Mouse (Mus musculus): ENCODE measurements at regions not wholly inside any gene's neighbourhood (a gene's known extent, or its start where the extent isn't known, plus 50 kb on each side); places are given as distances from the start of the nearest gene placed in this dataset.

DNA sequence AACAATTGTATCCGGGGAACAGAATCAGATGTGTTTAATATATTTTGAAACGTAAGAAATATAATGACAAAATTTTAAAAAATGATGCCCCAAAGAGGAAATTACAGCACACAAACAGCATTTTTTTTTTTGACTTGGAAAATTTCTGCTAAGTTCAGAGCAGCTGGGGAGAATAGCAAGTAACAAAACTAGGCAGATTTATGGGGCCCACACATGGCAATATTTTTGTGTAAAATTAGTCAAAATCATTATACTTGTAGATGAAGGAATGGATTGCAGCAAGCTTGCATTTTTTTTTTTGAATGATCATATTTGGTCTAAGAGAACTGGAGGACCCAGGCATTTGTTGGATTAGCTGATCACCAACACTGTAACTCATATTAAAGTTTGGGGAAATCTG lies 189.4 kb downstream of the Map2k6 start:
- DNase-seq: no peak

- DNase-seq: no peak
Observed at GRCm38 (mm10) chr11:110595266-110595862, 196.4 kb downstream of the Map2k6 start.

DNA sequence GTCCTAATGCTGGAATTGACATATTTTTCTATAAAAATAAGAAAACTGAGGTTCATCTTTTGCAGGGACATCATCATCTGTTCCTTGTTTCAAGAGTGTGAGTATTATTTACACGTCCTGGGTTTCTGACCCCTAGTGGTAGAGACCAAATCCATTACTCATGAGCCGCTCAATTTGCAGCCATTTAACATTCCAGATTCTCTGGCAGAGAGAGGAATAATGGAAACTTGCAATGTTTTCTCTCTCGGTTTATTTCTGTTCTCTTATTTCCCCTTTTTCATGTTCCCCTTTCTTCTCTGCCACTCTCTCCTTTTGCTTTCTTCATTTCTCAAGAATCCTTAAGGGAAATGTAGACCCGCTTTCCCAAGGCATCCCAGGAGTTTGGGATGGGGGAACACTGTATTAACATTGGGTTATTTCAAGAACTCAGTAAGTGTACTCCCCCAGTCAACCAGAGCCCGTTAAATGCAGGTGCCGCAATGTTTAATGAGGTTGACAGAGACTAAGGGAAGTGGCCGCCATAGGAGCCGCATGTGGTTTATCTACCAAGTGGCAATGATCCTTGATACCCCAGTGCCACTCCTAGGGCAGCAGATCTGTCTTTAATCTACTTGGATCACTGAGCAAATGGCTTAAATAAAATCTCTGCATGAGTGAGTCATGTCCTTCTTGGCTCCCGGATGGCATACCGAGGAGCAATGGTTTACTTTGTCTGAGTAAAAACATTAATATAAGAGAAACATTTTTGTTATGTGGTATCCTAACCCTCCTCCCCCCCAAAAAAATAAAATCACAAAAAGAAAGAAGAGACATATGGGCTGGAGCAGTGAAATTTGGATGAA lies 206.3 kb downstream of the Map2k6 start:
- no peak for DNase-seq

DNA sequence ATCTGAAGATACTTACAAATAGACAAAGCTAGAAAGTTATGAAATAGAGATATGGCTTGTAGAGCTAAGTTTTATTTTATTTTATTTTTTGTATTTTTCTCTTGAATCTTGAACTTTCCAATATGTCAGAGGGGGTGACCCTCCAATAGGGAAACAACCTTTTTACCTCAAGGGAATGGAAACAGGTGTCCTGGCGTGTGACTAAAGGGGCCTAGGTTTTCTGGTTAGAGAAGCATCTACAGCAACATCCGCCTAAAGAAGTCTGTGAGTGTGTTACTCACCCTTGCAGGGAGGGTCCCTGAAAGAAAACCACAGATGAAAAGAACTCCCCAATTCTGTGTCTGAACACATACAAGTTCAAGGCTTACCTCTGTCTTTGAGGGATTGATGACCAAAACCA lies 210.4 kb downstream of the Map2k6 start:
- no peak for DNase-seq

DNA sequence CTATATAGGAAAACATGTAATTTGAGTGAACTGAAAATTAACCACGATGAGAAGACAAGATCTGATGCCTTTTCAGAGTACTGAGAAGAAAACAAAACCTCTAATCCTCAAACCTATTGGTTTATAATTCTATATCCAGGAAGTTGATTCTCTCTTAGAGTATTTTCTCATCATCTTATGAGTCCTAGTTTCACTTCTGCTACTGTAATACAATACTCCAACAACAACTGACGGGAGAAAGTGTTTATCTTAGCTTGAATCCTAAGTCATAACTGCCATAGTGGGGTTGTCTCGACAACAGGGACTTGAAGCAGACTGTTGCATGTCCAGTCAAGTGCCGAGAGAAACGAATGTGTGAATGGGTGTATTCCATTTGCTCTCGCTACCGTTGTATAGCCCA lies 211.9 kb downstream of the Map2k6 start:
- no peak for DNase-seq

DNA sequence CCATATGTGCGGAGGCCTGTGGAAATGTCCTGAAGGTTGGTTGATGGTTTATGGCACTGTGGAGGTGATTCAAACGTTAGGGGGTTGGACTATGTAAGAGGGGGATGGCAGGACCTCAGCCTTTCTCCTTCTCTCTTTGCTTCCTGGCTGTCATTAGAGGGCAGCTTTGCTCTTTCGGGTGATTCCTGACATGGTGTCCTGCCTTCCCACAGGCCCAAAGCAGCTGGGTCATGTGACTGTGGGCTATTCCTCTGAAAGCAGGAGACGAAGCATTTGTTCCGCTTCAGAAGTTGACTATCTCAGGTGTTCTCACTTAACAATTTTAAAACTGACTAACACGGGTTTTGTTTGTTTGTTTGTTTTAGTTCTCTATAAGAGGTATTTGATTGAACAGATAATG lies 233.1 kb downstream of the Map2k6 start:
- DNase-seq: peak; percentile 32 to 34

- DNase-seq: no peak
Observed at GRCm38 (mm10) chr11:110633351-110633750, 234.4 kb downstream of the Map2k6 start.

DNA sequence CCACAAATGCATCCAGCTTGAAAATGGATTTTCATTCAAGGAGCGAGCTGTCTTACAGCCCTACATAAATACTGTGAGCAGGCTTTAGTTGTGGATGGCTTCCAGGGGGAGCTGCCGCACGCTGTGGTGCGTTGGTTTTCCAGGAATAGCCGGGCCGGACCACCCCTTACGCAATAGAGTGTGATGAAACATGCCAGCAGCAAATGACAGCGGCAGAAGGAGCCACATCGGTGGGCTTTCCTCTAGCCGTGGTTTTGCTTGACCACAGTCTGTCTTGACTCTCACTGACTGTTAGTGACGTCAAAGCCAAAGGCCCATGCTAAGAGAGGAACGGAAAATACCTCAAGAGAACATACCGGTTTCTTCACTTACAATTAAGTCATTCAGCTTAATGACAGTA lies 243.6 kb downstream of the Map2k6 start:
- DNase-seq: no peak

- no peak for DNase-seq
Observed at GRCm38 (mm10) chr11:110649575-110650210, 250.8 kb downstream of the Map2k6 start.

DNA sequence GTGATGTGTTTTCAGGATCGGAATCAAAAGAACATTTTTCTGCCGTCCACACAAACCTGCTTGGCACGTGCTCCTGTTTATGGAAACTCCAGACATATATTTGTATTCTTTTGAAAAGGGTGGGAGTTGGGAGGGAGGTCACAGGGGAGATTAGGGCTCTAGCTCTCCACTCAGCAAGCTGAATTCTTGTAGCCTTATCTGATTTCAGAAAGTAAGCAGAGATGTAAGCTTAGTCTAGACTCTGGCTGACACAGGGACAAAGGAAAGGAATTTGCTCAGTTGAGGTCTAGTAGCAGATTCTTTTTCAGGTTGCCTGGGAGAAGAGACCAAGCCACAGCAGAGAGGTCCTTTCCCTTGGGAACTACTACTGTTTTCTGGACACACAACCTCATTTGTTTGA lies 253.1 kb downstream of the Map2k6 start:
- DNase-seq: no peak

- no peak for DNase-seq
Observed at GRCm38 (mm10) chr11:110656524-110657156, 257.7 kb downstream of the Map2k6 start.

DNA sequence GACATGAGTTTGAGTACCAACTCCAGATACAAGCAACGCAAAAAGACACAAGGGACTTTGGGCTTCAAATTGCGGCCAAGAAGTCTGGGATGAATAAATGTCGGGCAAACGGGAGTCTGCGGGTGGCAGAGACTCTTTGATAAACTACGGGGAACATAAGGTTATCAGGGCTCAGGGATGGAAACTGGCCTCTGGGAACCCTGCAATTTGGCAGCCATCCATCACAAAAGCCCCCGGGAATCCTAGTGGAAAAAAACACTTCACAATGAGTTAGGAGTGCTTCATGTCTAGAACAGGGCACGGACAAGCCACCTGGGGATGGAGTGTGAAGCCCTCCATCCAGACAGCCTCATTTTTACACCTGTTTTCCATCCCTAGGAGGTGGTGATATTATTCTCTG lies 258.9 kb downstream of the Map2k6 start:
- no peak for DNase-seq

GRCm38 (mm10) chr11:110670626-110671508 lies 271.9 kb downstream of the Map2k6 start:
- peak; percentile 58 to 60 for DNase-seq

DNA sequence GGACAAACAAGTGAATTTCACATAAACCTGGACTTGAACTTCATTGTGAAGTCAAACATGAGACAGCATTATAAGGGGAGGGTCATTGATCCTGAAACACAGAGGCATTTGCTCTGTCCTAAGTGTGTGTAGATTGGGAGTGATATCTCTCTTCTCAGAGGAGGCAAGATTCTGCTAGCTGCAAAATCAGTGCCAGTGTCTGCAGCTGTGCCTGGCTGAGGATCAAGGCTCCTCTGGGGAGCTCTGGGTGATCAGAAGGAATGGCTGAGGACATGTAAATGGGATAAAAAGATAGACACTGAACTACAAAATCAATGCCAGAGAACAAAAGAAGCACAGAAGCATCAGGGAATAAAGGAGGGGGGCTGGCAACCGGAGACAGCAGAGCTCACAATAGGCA lies 274.0 kb downstream of the Map2k6 start:
- DNase-seq: no peak

- DNase-seq: no peak
Observed at GRCm38 (mm10) chr11:110692824-110693223, 275.0 kb upstream of the Kcnj16 start.

DNA sequence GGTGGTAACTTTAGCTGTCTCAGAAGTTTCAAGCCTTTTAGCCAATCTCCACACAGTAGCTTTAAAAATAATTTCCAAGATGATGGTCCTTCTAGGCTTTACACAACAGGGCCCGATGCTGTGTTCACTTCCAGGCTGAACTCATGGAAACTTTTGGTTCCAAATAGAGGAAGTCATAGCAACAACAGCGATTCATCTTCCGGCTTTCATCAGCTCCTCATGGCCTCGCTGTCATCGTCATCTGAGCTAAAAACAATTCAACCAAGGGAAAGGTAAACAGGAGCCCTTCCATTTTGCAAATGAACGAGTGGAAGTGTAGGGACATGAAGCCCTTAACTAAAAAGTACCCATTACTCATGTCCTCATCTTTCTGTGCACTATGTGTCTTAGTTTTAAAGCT lies 270.8 kb upstream of the Kcnj16 start:
- DNase-seq: no peak

DNA sequence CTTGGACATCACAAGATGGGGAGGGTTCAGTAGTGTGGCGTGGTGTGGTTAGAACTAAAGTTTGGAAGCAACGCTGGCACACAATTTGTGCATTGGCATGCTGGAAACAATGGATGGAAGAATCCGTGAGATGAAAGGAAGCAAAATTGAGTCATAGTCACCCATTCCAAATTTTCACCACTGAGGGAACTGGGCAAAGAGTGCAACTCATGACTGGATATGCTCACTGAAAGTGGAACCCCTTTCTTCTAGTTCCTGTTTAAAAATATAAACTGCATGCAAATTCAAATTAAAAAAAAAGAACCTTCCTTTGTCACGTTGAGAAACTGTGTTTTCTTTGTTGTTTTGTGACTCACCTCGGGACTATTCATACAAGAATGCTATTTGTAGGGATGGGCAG lies 269.5 kb upstream of the Kcnj16 start:
- no peak for DNase-seq

DNA sequence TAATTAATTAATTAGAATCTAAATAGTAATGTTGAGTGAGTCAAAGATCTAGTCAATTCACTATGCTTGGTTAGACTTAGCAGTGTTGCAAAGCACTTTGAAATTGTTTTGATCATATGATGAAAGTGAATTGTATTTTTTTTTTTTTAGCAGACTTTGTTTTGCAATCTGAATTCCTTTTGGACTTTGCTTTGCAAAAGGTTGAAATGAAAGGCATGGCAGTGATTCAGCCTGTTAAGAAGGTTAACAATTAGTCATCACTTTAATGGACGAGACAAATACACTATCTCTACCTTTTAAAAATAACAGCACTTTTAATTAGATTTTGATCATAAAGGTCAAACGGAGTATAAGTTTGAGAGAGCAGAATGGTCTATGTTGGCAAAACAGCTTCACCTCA lies 266.9 kb upstream of the Kcnj16 start:
- peak in 1 of 2 experiments; percentile 22 for DNase-seq

DNA sequence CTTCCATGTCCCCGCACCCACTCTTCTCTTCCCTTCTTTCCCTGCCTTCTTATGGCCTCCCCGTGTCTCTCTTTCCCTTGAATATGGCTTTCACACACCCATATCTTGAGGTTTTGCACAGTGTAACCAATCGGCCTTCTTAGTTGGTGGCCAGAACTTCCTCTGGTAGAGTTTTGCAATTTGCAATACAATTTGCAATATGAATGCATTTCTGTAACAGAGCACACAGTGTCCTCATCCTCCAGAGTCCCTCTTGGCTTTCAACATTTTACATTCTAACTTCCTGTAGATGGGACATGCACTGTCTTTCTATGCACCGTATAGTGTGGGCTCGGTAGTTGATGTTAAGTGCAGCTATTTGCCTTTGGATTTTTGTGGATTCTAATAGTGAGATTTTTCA lies 265.7 kb upstream of the Kcnj16 start:
- no peak for DNase-seq

- no peak for DNase-seq
Observed at GRCm38 (mm10) chr11:110703511-110703910, 264.3 kb upstream of the Kcnj16 start.

DNA sequence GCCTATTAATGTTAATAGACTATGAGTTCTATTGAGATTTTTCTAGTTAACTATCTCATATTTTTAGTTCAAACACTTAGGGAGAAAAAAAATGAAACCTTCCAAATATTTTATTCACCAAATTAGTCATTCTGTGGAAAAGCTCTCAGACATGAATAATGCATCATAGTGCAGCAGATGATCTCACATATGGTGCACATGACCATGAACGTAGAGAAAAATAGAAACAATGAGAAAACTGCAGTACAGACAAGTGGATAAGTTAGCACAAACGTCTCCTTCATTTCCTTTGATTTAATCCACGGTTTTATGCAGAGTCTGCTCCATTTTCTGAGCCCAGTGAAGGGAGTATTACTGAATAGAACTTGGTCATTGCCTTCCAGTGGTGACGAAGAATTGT lies 260.5 kb upstream of the Kcnj16 start:
- DNase-seq: no peak

DNA sequence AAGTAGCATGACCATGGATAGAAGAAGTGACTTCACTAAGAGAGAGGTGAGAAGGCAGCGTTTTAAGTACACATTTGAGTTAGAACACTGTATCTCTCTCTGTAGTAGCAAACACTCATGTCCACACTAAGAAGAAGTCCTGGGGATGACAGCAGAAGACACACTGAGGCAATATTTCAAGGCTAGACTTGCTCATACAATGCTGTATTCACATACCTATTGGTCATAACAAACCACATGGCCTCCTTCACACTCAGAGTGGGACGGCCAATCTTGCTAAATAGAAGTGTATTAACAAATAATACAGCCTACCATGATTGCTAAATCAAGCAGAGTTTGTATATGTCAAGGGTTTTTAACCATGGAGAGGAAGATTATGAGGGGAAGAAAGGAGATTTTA lies 252.5 kb upstream of the Kcnj16 start:
- DNase-seq: no peak

GRCm38 (mm10) chr11:110716369-110716768 lies 251.5 kb upstream of the Kcnj16 start:
- DNase-seq: no peak

Measured in kidney, adult 8-10 months (tissue).